Mouse (Mus musculus) leukemia stem cell, adult 10-12 weeks (primary cell): Measurements from ENCODE around the gene Fkbp3. TPM values are rescaled to one million over a fixed set of nuclear protein-coding genes. Genes with fewer than 3 reads are reported as not detected.

Experiments
- polyA plus RNA-seq: library from polyadenylated mRNA; stranded (reverse); fragments of >175 nt; gene quantifications from 2 replicates; pipeline ENCODE4 v1.2.3, GENCODE M21; 2012; ENCODE audit warnings: low replicate concordance

The Fkbp3 gene
- polyA plus RNA-seq, result 10.2 and 44.3 TPM in 2 replicates

DNA sequence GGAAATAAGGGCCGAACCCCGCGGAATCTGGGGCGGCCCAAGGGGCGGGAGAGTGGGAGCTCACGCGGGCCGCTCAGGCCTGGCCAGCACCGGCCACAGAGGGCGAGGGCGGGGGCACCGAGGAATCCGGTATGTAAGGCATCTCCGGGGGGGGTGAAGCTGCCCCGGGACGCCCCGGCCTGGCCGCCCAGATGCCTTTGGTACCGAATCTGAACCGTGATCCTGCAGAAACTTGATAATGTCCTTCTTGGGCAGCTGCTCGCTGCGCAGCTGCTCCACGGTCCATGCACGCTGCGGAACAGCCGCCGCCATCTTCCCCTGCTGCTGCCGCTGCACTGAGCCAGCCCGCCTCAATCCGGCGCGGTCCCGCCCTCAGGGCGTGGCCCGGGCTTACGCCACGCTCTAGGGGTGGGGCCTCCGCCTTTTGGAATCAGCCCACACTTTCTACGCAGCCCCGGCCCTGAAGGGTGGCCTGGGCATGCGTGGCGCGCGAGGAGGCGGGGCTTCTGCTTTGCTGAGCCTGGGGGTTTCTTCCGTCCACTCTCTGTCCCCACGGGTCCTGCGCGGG lies at the start of gene Fkbp3:
TSS of gene Fkbp3 (minus strand) at position 397 of the 568 bp plus-strand sequence.

DNA sequence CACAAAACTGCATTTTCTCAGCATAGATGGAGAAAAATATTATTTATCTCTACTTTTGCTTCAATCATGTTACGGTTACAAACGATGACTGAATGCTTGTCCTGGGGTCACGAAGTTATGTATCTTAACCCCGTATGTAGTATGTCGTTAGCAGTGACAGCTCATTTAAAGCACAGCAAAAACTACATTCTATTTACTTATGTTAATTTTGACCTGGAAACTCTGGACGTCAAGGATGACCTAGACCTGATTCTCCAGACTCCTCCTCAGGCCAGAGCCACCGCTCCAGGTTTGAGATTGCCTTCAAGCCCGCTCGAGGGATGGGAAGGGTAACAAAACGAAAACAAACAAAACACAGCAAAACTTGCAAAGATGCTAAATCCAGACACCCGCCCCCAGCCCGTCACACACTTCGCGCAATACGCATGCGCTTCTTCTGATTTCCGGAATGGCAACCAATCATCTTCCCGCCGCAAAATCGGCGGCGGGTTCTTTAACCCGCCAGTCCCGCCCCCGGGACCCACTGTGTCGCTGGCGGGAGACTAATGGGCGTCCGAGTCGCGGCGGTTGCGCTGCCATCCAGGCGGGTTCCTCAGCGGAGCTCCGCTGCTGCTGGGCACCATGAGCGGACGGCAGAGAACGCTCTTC lies 1.4 kb upstream of the Fkbp3 start, which contains the start of gene Fancm:
TSS of gene Fancm (plus strand) at position 519 of the 648 bp plus-strand sequence.

DNA sequence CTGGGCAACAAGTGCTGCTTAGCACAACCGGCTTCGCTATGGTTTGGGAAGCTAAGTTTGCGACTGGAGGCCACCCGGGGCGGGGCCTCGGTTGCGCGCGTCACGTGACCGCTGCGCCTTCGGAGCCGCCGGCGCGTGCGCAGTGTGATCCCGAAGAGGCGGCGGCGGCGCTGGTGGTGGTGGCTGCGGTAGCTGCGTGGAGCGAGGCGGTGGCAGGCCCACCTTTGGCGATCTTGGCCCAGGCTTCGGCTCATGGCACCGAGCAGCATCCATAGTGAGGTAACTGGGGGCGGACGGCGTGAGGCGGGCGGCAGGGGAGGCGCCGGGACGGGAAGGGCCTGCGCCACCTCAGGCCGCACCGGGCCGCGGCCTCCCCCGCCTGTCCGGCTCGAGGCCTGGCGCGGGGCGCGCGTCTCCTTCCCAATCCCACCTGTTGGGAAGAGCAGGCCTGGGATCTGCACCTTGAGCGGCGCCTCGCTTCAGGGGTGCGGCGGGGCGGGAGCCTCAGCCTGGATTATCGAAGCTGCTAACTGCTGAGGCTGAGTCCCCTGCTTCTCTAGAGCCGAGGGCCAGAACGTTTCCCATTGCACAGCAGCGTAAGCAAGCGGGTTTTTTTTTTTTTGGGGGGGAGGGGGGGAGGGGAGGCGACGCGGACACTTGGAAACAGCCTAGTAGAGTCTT lies 37.5 kb downstream of the Fkbp3 start, which contains the start of gene Prpf39:
TSS of gene Prpf39 (plus strand) at position 144 of the 681 bp plus-strand sequence.

Other genes with a start within 250 kb of the Fkbp3 start
- gene Gm527, start 156.1 kb downstream of the Fkbp3 start, polyA plus RNA-seq, result 0.58 and 0.88 TPM in 2 replicates
- gene Klhl28, start 108.5 kb downstream of the Fkbp3 start, polyA plus RNA-seq, result 0.29 and 1.9 TPM in 2 replicates
- 4.8 and 8.4 TPM in 2 replicates for gene Togaram1, start 108.2 kb downstream of the Fkbp3 start, polyA plus RNA-seq
- 4.3 and 5.9 TPM in 2 replicates for gene Prpf39, start 37.7 kb downstream of the Fkbp3 start, polyA plus RNA-seq
- 6.1 and 9.4 TPM in 2 replicates for gene Fancm, start 1.6 kb upstream of the Fkbp3 start, polyA plus RNA-seq
- 10.3 and 18.1 TPM in 2 replicates for gene Mis18bp1, start 98.6 kb upstream of the Fkbp3 start, polyA plus RNA-seq
- gene Wdr20rt, start 151.5 kb upstream of the Fkbp3 start, polyA plus RNA-seq, result not detected in 2 replicates